Mouse (Mus musculus) E14TG2a.4 (cell line): ENCODE measurements at regions not wholly inside any gene's neighbourhood (a gene's known extent, or its start where the extent isn't known, plus 50 kb on each side); places are given as distances from the start of the nearest gene placed in this dataset.

Experiments
- H3K27me3 ChIP-seq: 2 replicates; pipeline ENCODE4 v1.6.1; 2014; ENCODE audit warnings: low read length, control low read depth; ENCODE audit not compliant: insufficient read depth
- H3K36me3 ChIP-seq: 2 replicates; pipeline ENCODE4 v1.6.1; 2014; ENCODE audit warnings: low read length, control low read depth; ENCODE audit not compliant: insufficient read depth
- H3K4me1 ChIP-seq: replicated peaks from 2 replicates; pipeline ENCODE4 v1.6.1; 2014; ENCODE audit warnings: low read depth, low read length, control low read depth
- H3K4me3 ChIP-seq: replicated peaks from 2 replicates; pipeline ENCODE4 v1.5.1; 2014; ENCODE audit warnings: mild to moderate bottlenecking, low read length
- H3K9me3 ChIP-seq: 2 replicates; pipeline ENCODE4 v1.6.1; 2014; ENCODE audit warnings: low read length, control low read depth
- CTCF ChIP-seq: conservative IDR thresholded peaks from 2 replicates; pipeline ENCODE4 v1.5.1; 2014; ENCODE audit warnings: low read length
- NANOG ChIP-seq: IDR thresholded peaks from 2 replicates; pipeline ENCODE4 v1.6.1; 2014; ENCODE audit warnings: borderline replicate concordance, low read length, mixed read lengths
- POU5F1 ChIP-seq: IDR thresholded peaks from 2 replicates; pipeline ENCODE4 v1.6.1; 2014; ENCODE audit warnings: low read length, borderline replicate concordance

- Histone ChIP-seq H3K9me3 (no peaks in the 10 kb centered on the region), H3K4me3 (no peak overlapping the region), H3K4me1 (peaks cover 9% of the 10 kb centered on the region; the same call in 1 of the 2 replicates), H3K27me3 (no peaks in the 10 kb centered on the region), H3K36me3 (no peaks in the 10 kb centered on the region)
- TF ChIP-seq NANOG: no peak
Measured at GRCm38 (mm10) chr7:115378836-115379235, 635.3 kb downstream of the Insc start.

- H3K4me1 ChIP-seq: peaks cover 9% of the 10 kb centered on the region; the same call in 1 of the 2 replicates
- no peaks in the 10 kb centered on the region for H3K27me3 ChIP-seq
- H3K36me3 ChIP-seq: no peaks in the 10 kb centered on the region
- H3K9me3 ChIP-seq: no peaks in the 10 kb centered on the region
- H3K4me3 ChIP-seq: no peak overlapping the region
- no peak for TF ChIP-seq CTCF
- no peak for TF ChIP-seq NANOG
- no peak for TF ChIP-seq POU5F1
Measured at GRCm38 (mm10) chr7:115379600-115379999, 636.1 kb downstream of the Insc start.

- no peaks in the 10 kb centered on the region for H3K9me3 ChIP-seq
- peaks cover 9% of the 10 kb centered on the region; the same call in 1 of the 2 replicates for H3K4me1 ChIP-seq
- H3K4me3 ChIP-seq: no peak overlapping the region
- H3K36me3 ChIP-seq: no peaks in the 10 kb centered on the region
- H3K27me3 ChIP-seq: no peaks in the 10 kb centered on the region
- TF ChIP-seq CTCF: no peak
- no peak for TF ChIP-seq NANOG
- no peak for TF ChIP-seq POU5F1
Measured at GRCm38 (mm10) chr7:115380989-115381610, 637.6 kb downstream of the Insc start.

GRCm38 (mm10) chr7:115382876-115383275 is 639.4 kb downstream of the Insc start:
- no peaks in the 10 kb centered on the region for H3K36me3 ChIP-seq
- H3K9me3 ChIP-seq: no peaks in the 10 kb centered on the region
- 0 out of 2 replicates have a peak, but pooled peaks cover 2% of the 10 kb centered on the region for H3K27me3 ChIP-seq
- peaks cover 9% of the 10 kb centered on the region; the same call in 1 of the 2 replicates for H3K4me1 ChIP-seq
- TF ChIP-seq NANOG (no peak), POU5F1 (no peak), CTCF (no peak)
- H3K4me3 ChIP-seq: no peak overlapping the region

- no peak overlapping the region for H3K4me3 ChIP-seq
- no peaks in the 10 kb centered on the region for H3K9me3 ChIP-seq
- TF ChIP-seq POU5F1 (no peak), CTCF (no peak), NANOG (no peak)
- 0 out of 2 replicates have a peak, but pooled peaks cover 2% of the 10 kb centered on the region for H3K27me3 ChIP-seq
- no peaks in the 10 kb centered on the region for H3K36me3 ChIP-seq
- no peaks in the 10 kb centered on the region for H3K4me1 ChIP-seq
Measured at GRCm38 (mm10) chr7:115388874-115389273, 645.4 kb downstream of the Insc start.

GRCm38 (mm10) chr7:115392520-115392919 is 646.1 kb downstream of the Sox6 start:
- H3K27me3 ChIP-seq: peaks cover 2% of the 10 kb centered on the region; the same call in 1 of the 2 replicates
- no peak for TF ChIP-seq POU5F1
- TF ChIP-seq CTCF: no peak
- no peak for TF ChIP-seq NANOG
- no peaks in the 10 kb centered on the region for H3K9me3 ChIP-seq
- H3K4me1 ChIP-seq: no peaks in the 10 kb centered on the region
- no peaks in the 10 kb centered on the region for H3K36me3 ChIP-seq
- no peak overlapping the region for H3K4me3 ChIP-seq

- no peak for TF ChIP-seq POU5F1
- TF ChIP-seq CTCF: no peak
- TF ChIP-seq NANOG: no peak
- no peak overlapping the region for H3K4me3 ChIP-seq
- H3K36me3 ChIP-seq: no peaks in the 10 kb centered on the region
- H3K27me3 ChIP-seq: no peaks in the 10 kb centered on the region; the same call in 1 of the 2 replicates
- H3K4me1 ChIP-seq: no peaks in the 10 kb centered on the region
- no peaks in the 10 kb centered on the region for H3K9me3 ChIP-seq
Measured at GRCm38 (mm10) chr7:115398202-115398601, 640.4 kb downstream of the Sox6 start.

GRCm38 (mm10) chr7:115399461-115399860 is 639.1 kb downstream of the Sox6 start:
- TF ChIP-seq POU5F1 (no peak), NANOG (no peak), CTCF (no peak)
- H3K27me3 ChIP-seq: no peaks in the 10 kb centered on the region; the same call in 1 of the 2 replicates
- no peaks in the 10 kb centered on the region for H3K36me3 ChIP-seq
- no peaks in the 10 kb centered on the region for H3K9me3 ChIP-seq
- H3K4me3 ChIP-seq: no peak overlapping the region
- no peaks in the 10 kb centered on the region for H3K4me1 ChIP-seq

GRCm38 (mm10) chr7:115407889-115408288 is 630.7 kb downstream of the Sox6 start:
- TF ChIP-seq CTCF (no peak), NANOG (no peak), POU5F1 (no peak)
- Histone ChIP-seq H3K36me3 (no peaks in the 10 kb centered on the region), H3K4me1 (peaks cover 12% of the 10 kb centered on the region), H3K4me3 (no peak overlapping the region), H3K27me3 (no peaks in the 10 kb centered on the region), H3K9me3 (no peaks in the 10 kb centered on the region)
